Mouse (Mus musculus) heart, embryonic 12.5 days (tissue): ENCODE data around the gene Snd1. TPM values are rescaled to one million over a fixed set of nuclear protein-coding genes. Genes with fewer than 3 reads are reported as not detected.

ENCODE experiments used
- ATAC-seq: fragments of 200-750 bp; cut with Nextera tagmentation; 2 replicates; pipeline ENCODE4 v1.8.0; 2017; ENCODE audit warnings: moderate TSS enrichment, moderate library complexity; ENCODE audit not compliant: insufficient number of reproducible peaks, low FRiP score
- H3K27ac ChIP-seq: fragments of 300-500 bp; sonication (generic); 2 replicates; pipeline ENCODE4 v1.5.1; 2016; ENCODE audit warnings: mild to moderate bottlenecking, moderate library complexity; ENCODE audit not compliant: poor library complexity, severe bottlenecking
- H3K27me3 ChIP-seq: fragments of 300-500 bp; sonication (generic); replicated peaks from 2 replicates; pipeline ENCODE4 v1.6.1; 2016; ENCODE audit warnings: mild to moderate bottlenecking, moderate library complexity
- H3K36me3 ChIP-seq: fragments of 300-500 bp; sonication (generic); 2 replicates; pipeline ENCODE4 v1.6.1; 2016; ENCODE audit warnings: mild to moderate bottlenecking, moderate library complexity
- H3K4me1 ChIP-seq: fragments of 300-500 bp; sonication (generic); replicated peaks from 2 replicates; pipeline ENCODE4 v1.6.1; 2016; ENCODE audit warnings: mild to moderate bottlenecking
- H3K4me2 ChIP-seq: fragments of 300-500 bp; sonication (generic); 2 replicates; pipeline ENCODE4 v1.6.1; 2016; ENCODE audit warnings: mild to moderate bottlenecking, moderate library complexity
- H3K4me3 ChIP-seq: fragments of 300-500 bp; sonication (generic); 2 replicates; pipeline ENCODE4 v1.5.1; 2016; ENCODE audit warnings: mild to moderate bottlenecking
- H3K9ac ChIP-seq: fragments of 300-500 bp; sonication (generic); 2 replicates; pipeline ENCODE4 v1.6.1; 2016; ENCODE audit warnings: mild to moderate bottlenecking, moderate library complexity
- H3K9me3 ChIP-seq: fragments of 300-500 bp; sonication (generic); replicated peaks from 2 replicates; pipeline ENCODE4 v1.6.1; 2016; ENCODE audit warnings: mild to moderate bottlenecking, moderate library complexity
- WGBS: fragments of 180-500 bp; shearing (Covaris S2); methylation state at CpG from one replicate; pipeline ENCODE4 v1.1.7; 2016; 5-methylcytosine and 5-hydroxymethylcytosine counted together
- polyA plus RNA-seq: library from polyadenylated mRNA; unstranded; fragments of >200 nt; fragmentation: Nextera tagmentation; extraction: Ambion mirVana; gene quantifications from 2 replicates; pipeline ENCODE4 v1.2.1, GENCODE M21; 2016

Gene Snd1
- polyA plus RNA-seq, 1 experiment from 2014 or later = 95.2 TPM

- WGBS = 66% methylated on average over 11 of the region's 11 CpGs
- Histone ChIP-seq H3K36me3 (no peaks in the 10 kb centered on the region), H3K9ac (no peak overlapping the region), H3K4me3 (no peak overlapping the region), H3K27ac (no peak overlapping the region), H3K4me2 (no peak overlapping the region), H3K9me3 (no peaks in the 10 kb centered on the region), H3K4me1 (peaks cover 28% of the 10 kb centered on the region), H3K27me3 (no peaks in the 10 kb centered on the region)
- no peak for ATAC-seq
Observed at GRCm38 (mm10) chr6:28572991-28573759, 98.2 kb downstream of the Snd1 start.

GRCm38 (mm10) chr6:28576356-28577264 is 101.7 kb downstream of the Snd1 start:
- Histone ChIP-seq H3K4me2 (no peak overlapping the region), H3K4me3 (no peak overlapping the region), H3K4me1 (peaks cover 28% of the 10 kb centered on the region), H3K9ac (no peak overlapping the region), H3K36me3 (no peaks in the 10 kb centered on the region), H3K27me3 (no peaks in the 10 kb centered on the region), H3K27ac (no peak overlapping the region), H3K9me3 (no peaks in the 10 kb centered on the region)
- WGBS = 69% methylated on average over 14 of the region's 14 CpGs
- ATAC-seq = no peak

- no peak overlapping the region for H3K9ac ChIP-seq
- no peak overlapping the region for H3K4me3 ChIP-seq
- H3K27ac ChIP-seq = no peak overlapping the region
- no peaks in the 10 kb centered on the region for H3K9me3 ChIP-seq
- no peaks in the 10 kb centered on the region for H3K36me3 ChIP-seq
- no peaks in the 10 kb centered on the region for H3K27me3 ChIP-seq
- no peak overlapping the region for H3K4me2 ChIP-seq
- ATAC-seq = no peak
- no peaks in the 10 kb centered on the region for H3K4me1 ChIP-seq
- WGBS = 92% methylated on average over 3 of the region's 3 CpGs
Observed at GRCm38 (mm10) chr6:28582847-28583246, 107.9 kb downstream of the Snd1 start.

- H3K36me3 ChIP-seq = no peaks in the 10 kb centered on the region
- no peak overlapping the region for H3K4me2 ChIP-seq
- H3K9ac ChIP-seq = no peak overlapping the region
- ATAC-seq = no peak
- no peaks in the 10 kb centered on the region for H3K27me3 ChIP-seq
- H3K9me3 ChIP-seq = no peaks in the 10 kb centered on the region
- H3K4me3 ChIP-seq = no peak overlapping the region
- no peak overlapping the region for H3K27ac ChIP-seq
- WGBS = 95% methylated on average over 2 of the region's 2 CpGs
- H3K4me1 ChIP-seq = no peaks in the 10 kb centered on the region; the same call in 1 of the 2 replicates
Observed at GRCm38 (mm10) chr6:28583399-28583798, 108.5 kb downstream of the Snd1 start.

- no peaks in the 10 kb centered on the region for H3K9me3 ChIP-seq
- 84% methylated on average over 3 of the region's 3 CpGs for WGBS
- no peak for ATAC-seq
Observed at GRCm38 (mm10) chr6:28586806-28587205, 111.9 kb downstream of the Snd1 start.

GRCm38 (mm10) chr6:28588494-28589171 is 113.7 kb downstream of the Snd1 start:
- WGBS = 86% methylated on average over 5 of the region's 5 CpGs

More at GRCm38 (mm10) chr6:28586806-28587205, 111.9 kb downstream of the Snd1 start:
- Histone ChIP-seq H3K36me3 (peaks cover 5% of the 10 kb centered on the region; the same call in 1 of the 2 replicates), H3K4me2 (no peak overlapping the region), H3K4me1 (no peaks in the 10 kb centered on the region; the same call in 1 of the 2 replicates), H3K9ac (no peak overlapping the region), H3K27ac (no peak overlapping the region), H3K27me3 (no peaks in the 10 kb centered on the region), H3K4me3 (no peak overlapping the region)

GRCm38 (mm10) chr6:28592323-28592893 is 117.5 kb downstream of the Snd1 start:
- H3K36me3 ChIP-seq = peaks cover 9% of the 10 kb centered on the region; the same call in 1 of the 2 replicates
- no peak overlapping the region for H3K9ac ChIP-seq
- no peak overlapping the region for H3K4me2 ChIP-seq
- 97% methylated on average over 3 of the region's 3 CpGs for WGBS
- H3K9me3 ChIP-seq = no peaks in the 10 kb centered on the region
- no peaks in the 10 kb centered on the region for H3K27me3 ChIP-seq
- no peak for ATAC-seq
- H3K27ac ChIP-seq = no peak overlapping the region
- H3K4me3 ChIP-seq = no peak overlapping the region
- H3K4me1 ChIP-seq = no peaks in the 10 kb centered on the region; the same call in 1 of the 2 replicates

More at GRCm38 (mm10) chr6:28588494-28589171, 113.7 kb downstream of the Snd1 start:
- H3K27ac ChIP-seq = no peak overlapping the region
- ATAC-seq = no peak
- no peak overlapping the region for H3K4me2 ChIP-seq
- no peaks in the 10 kb centered on the region for H3K9me3 ChIP-seq
- no peak overlapping the region for H3K9ac ChIP-seq
- H3K36me3 ChIP-seq = peaks cover 9% of the 10 kb centered on the region; the same call in 1 of the 2 replicates
- no peak overlapping the region for H3K4me3 ChIP-seq
- no peaks in the 10 kb centered on the region for H3K27me3 ChIP-seq
- H3K4me1 ChIP-seq = no peaks in the 10 kb centered on the region; the same call in 1 of the 2 replicates

GRCm38 (mm10) chr6:28593708-28594107 is 118.8 kb downstream of the Snd1 start:
- no peak for ATAC-seq
- no peak overlapping the region for H3K9ac ChIP-seq
- 76% methylated on average over 3 of the region's 3 CpGs for WGBS
- no peak overlapping the region for H3K4me3 ChIP-seq
- H3K27ac ChIP-seq = no peak overlapping the region
- H3K27me3 ChIP-seq = no peaks in the 10 kb centered on the region
- H3K9me3 ChIP-seq = no peaks in the 10 kb centered on the region
- peaks cover 9% of the 10 kb centered on the region; the same call in 1 of the 2 replicates for H3K36me3 ChIP-seq
- no peaks in the 10 kb centered on the region for H3K4me1 ChIP-seq
- no peak overlapping the region for H3K4me2 ChIP-seq

- peaks cover 5% of the 10 kb centered on the region; the same call in 1 of the 2 replicates for H3K4me1 ChIP-seq
- no peak overlapping the region for H3K4me2 ChIP-seq
- H3K4me3 ChIP-seq = no peak overlapping the region
- 89% methylated on average over 4 of the region's 4 CpGs for WGBS
- no peak overlapping the region for H3K9ac ChIP-seq
- no peak overlapping the region for H3K27ac ChIP-seq
- peaks cover 9% of the 10 kb centered on the region; the same call in 1 of the 2 replicates for H3K36me3 ChIP-seq
- no peaks in the 10 kb centered on the region for H3K27me3 ChIP-seq
- no peak for ATAC-seq
- no peaks in the 10 kb centered on the region for H3K9me3 ChIP-seq
Observed at GRCm38 (mm10) chr6:28594759-28595158, 119.8 kb downstream of the Snd1 start.

- H3K27ac ChIP-seq = no peak overlapping the region
- no peak overlapping the region for H3K4me2 ChIP-seq
- no peak for ATAC-seq
- peaks cover 9% of the 10 kb centered on the region; the same call in 1 of the 2 replicates for H3K36me3 ChIP-seq
- H3K9me3 ChIP-seq = no peaks in the 10 kb centered on the region
- peaks cover 5% of the 10 kb centered on the region; the same call in 1 of the 2 replicates for H3K4me1 ChIP-seq
- no peak overlapping the region for H3K4me3 ChIP-seq
- 75% methylated on average over 1 of the region's 1 CpGs for WGBS
- no peak overlapping the region for H3K9ac ChIP-seq
- H3K27me3 ChIP-seq = no peaks in the 10 kb centered on the region
Observed at GRCm38 (mm10) chr6:28595231-28595630, 120.3 kb downstream of the Snd1 start.
